Mouse (Mus musculus) lung, adult 2 months (tissue): ENCODE results near the gene Plekhg3.

ENCODE experiments used
- CTCF ChIP-seq: fragments of 200-500 bp; IDR thresholded peaks from 2 replicates; pipeline ENCODE4 v1.5.1; 2011; ENCODE audit warnings: mild to moderate bottlenecking, low read length, control low read depth; ENCODE audit not compliant: insufficient read depth
- POLR2A ChIP-seq: fragments of 200-500 bp; IDR thresholded peaks from 2 replicates; pipeline ENCODE4 v1.6.1; 2011; ENCODE audit warnings: low read depth, mild to moderate bottlenecking, control low read depth, low read length, borderline replicate concordance; ENCODE audit errors: extremely low read depth

DNA sequence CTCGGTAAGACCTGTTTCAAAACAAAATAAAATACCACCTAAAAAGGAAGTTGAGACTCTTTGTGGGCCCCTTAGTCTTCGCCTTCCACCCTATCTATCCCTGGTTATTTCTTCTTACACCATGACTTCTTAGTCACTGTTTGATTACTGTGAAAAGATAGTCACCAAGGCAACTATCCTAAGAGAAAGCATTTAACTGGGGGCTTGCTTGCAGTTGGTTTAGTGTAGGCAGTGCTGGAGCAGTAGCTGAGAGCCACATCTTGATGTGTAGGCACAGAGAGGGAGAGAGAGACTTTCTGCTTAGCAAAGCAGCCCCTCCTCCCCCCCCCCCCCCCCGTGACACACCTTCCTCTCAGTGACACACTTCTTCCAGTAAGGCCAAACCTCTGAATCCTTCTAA, 29.8 kb upstream of the Plekhg3 start:
- TF ChIP-seq CTCF (no peak), POLR2A (no peak)
